Mouse (Mus musculus) c-Kit-positive CD71-positive TER-119-negative erythroid progenitor cells, embryonic 14.5 days (primary cell): Measurements from ENCODE around the gene Mgat5.

Experiments used
- DNase-seq: peaks from one replicate; pipeline ENCODE4 v3.0.0-alpha.2; 2013; ENCODE audit warnings: low read depth

Gene Mgat5

DNA sequence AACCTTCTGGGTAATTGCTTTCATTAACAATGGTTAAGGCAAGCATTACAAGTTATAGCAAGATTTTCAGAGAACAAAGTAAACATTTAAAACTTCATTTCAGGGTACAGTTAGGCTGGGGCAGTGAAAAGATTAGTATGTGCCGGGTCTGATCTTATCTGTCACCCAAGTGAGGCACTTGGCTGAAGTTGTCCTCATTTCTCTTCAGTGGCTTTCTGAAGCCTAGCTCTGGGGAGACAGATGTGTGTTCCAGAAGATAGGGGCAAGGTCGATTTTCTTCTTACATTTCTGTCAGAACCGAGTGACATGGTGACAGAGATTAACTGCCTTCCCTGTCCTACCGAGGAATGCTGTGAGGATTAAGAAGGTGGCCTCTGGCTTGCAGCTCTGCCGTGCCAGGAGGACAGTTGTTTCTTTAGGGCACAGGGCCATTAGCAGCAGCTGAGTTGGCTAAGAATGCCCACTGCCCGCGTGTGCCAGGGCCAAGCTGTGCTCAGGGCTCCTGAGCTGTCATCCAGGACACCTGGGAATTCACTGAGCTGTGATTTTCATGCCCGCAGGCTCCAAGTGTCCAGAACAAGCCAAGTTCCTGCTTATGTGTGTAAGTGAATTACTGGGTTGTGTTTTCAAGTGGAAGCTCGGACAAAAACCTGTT is 134.1 kb downstream of the Mgat5 start:
- DNase-seq = no peak

DNA sequence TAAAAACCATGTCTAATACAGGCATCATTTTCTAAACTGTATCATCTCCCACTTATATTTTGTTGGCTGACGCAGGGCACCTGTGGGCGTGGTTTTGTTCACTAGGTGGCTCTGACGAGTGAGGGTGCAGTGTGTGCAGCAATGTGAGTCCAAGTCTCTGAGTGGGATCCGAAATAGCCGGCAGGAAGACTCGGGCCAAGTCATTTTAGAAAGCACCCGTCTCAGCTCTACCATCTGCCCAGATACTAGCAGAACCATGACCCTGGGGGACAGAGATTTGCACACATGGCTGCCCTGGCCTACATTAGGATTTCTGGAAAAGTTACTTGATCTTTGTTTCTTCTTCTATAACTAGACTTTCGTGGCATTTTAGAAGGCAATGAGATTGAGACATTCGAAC is 135.5 kb downstream of the Mgat5 start:
- no peak for DNase-seq

DNA sequence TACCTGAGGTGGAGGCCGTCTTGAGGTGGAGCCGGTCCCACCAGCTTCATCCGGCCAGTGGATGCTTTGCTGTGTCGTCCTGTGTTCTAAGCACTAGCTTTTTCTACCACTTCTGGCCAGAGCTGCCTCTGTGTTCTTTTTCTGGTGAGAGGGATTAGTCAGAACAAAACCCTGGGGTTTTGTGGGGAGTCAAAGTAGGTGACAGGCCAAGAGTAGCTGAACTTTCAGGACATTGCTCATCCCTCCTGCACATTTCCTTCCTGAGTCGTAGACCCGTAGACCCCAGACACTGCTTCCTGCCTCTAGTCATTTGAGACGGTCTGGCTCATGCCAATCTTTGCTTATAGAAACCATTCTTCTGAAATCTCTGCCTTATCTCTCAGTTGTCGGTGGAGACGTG is 140.1 kb downstream of the Mgat5 start:
- DNase-seq = no peak

DNA sequence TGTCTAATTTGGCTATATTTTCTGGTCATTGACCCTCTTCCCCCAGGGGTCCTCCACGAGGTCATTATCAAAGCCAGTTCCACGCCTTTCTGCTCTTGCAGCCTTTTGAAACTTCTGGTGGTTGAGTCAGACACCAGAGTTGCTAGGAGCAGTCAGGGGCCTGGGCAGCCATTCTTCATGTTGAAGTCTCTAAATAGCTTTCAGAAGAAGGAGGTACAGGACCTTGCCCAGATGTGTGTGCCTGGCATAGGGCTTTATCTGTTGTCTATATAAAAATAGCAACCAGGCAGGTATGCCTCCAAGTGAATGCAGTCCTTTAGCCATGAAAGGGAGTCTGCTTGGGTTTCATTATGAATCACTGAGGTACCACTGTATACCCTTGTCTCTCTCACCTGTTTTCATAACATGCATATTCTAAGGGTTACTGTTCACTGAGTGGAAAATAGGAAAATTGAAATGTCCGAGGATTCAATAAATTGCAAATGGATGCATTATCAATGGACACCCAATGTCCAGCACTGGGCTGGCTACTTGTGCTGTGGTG is 141.9 kb downstream of the Mgat5 start:
- no peak for DNase-seq

DNA sequence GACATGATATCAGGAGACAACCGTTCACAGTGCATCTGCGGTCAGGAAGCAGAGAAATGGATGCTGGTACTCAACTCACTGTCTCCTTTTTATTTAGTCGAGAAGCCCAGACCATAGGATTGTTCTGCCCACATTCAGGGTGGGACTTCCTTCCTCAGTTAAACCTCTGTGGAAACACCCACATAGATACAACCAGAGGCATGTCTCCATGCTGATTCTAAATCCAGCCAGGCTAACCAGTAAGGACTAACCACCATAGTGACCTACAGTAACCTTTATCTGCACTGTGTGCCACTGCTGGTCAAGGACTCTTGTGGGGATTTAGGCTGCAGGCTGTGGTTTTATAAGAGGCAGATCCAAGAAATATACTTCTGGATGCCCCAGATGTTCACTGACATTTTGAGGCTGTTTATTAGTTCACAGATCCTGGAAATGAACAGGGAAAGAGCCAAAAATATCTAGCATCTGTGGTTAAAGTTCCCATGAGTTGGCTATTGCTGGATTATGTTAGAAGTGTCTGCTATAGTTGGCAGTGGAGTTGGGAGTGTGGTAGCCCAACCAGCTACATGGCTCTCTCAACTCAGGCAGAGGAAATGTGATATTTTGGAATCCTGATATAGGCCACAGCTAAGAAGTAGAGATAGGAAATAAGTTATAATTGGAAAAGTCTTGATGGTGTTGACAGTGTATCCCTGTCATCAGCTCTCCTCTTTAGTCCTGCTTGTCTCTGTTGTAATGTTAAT is 143.2 kb downstream of the Mgat5 start:
- no peak for DNase-seq

DNA sequence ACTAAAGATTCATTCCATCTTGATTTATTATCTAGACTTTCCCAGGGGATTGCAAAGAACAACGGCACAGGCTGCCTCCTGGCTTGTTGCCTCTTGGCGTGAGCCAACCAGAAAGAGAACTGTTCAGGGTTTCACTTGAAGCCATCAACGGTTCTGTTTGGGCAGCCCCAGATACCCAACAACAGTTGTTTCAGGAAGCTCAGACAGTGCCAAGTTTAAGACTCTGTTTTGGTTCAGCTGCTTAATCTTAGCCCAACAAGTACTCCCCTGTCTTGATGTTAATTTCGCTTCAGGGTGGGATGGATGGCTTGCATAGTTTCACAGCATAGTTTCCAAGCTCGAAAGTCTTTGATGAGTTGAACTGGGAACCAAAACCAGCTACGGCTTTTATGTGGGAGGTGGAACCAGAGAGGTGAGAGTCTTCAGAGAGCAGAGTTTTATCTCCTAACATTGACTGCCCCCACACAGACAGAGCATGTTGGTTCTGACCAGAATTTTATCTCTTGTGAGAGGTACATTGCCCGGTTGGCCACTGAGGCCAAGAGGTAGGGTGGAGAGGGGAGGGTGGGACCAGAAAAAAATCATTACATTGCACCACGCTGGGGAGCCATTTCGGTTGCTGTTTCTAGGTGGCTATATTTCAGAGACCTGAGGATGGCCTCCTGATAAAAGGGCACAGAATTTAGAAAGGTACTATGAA is 144.0 kb downstream of the Mgat5 start:
- no peak for DNase-seq

DNA sequence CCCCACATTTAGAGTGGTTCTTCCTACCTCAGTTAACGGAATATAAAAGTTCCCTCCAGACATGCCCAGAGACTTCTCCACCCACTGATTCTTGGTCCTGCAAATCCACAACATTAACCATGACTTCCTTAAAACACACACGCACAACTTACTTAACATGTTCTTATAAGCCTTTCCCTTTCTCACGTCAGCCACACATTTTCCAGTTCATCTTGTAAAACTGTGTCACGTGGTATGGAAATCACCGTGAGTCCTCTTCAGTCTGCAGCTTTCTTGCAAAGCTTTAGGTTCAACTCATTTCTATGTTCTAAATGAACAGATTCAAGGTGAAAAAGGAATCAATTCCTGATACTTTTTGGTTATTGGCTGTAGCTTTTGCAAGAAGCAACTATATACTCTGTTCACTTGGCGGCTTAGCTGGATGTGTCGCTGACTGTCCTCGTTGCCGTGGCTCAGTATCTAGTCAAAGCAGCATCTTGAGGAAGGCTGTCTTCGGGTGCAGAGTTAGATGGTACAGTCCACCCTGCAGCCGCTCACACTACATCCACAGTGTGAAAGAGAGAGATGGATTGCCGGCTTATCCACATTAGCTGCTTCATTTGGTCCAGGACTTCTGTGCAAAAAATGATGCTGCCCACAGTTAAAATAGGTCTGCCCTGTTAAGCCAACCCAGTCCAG is 146.7 kb downstream of the Mgat5 start:
- no peak for DNase-seq

DNA sequence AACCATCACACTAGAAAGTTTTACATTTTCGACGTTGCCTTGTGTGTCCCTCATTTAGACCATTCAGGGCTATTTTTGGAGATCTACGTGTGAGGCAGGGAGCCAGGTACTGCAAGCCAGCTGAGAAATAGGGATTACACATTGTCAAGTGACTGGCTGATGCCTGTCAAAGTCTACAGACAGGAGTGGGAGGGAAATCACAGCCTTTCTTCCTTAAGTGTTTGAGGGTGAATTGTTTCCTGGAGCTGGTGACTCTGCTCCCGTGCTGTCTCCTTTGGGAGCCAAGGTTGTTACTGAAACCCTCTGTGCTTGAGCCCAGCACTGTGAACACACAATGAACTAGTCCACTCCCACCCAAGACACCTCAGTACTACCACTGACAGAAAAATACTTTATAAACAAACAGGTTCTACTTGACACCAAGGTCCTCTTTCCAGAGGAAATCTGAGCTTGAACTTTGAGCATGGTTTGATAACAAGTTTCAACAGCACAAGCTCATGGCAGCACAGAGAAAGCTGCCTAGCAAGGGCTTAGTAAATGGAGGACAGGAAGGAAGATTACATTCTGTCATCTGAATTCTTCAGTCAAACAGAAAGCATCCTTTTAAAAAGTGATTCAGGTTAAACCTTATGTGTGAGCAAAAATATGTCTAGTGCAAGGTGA is 147.4 kb downstream of the Mgat5 start:
- DNase-seq = no peak

DNA sequence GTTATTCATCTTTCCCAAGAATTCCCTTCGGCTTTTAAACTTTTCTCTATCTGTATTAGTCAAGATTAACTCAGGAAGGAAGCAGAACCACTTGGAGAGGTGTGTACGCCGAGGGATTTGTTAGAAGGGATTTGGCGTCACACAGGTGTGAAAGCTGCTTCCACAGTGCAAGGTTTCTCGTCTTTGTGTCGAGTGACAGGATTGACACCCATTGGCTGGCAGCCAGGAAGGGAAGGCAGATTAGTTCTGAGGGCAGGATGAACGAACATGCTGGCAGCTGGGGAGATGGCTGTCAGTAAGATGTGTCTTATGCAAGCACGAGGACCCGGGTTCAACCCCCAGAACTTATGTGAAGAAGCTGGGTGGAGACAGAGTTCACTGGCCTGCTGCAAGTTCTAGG is 148.6 kb downstream of the Mgat5 start:
- no peak for DNase-seq

DNA sequence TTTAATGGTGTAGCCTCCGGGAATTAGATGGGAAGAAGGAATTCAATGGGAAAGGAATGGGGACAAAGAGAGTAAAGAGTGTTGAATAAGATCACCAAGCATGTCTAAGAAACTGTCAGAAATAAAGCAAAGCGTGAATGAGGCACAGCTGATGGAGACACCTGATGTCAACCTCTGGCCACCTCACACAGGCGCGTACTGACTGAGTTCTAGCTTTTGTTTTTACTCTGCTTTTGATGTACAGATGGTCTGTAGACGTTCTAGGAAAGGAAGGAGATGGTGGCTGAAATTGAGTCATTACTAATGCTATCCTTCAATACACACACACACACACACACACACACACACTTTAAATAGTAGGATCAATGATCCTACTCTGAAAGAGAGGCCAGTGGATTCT is 149.3 kb downstream of the Mgat5 start:
- no peak for DNase-seq

DNA sequence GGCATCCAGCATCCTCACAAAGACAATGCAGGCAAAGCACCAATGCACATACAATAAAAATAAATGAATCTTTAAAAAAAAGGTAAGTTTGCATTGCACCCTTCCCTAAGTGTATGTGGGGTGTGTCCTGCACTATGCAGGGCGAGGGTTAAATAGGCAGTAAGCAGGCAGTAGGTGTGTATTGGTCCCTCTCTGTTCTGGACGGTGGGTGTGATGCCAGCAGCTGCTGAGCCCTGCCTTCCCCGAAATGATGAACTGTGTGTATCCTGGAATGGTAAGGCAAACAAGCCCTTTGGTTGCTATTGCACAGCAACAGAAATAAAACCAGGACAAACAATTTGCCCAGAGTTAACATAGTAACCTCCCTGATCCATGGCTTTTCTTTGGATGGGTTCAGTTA is 150.2 kb downstream of the Mgat5 start:
- DNase-seq = no peak

DNA sequence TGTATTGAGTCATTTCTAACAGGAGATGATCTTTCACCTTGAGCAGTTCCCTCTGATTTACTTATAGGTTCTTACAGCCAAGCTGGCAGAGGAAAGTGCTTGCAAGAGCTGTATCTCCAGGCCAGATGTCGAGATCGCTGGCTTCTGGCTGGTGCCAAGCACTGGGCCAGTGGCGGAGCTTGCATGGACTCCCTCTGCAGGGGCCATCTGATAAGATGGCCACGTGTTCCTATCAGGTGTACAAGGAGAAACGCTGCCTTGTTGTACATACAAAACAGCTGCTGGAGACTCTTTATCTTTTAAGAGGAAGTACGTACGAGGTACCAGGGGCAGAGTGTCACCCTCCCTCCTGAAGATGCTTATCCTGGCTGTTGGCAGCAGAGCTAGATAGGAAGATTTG is 158.8 kb downstream of the Mgat5 start:
- DNase-seq = no peak

DNA sequence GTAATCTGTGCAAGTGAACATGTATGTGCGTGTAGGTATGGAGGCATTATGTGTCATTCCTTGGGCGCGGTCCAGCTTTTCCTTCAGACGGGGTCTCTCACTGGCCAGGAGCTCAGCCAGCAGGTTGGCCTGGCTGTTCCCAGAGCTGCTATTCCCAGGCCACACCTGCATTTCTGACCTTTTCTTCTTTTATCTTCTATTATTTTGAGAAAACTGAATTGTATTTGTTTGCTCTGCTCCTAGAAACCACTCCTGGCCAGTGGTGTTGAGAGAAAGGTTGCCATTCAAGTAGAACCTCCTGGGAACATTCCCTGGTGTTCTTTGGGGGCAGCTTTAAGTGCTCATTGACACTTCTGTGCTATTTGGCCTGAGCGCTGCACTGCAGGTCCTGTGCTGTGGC is 160.9 kb downstream of the Mgat5 start:
- DNase-seq = no peak

DNA sequence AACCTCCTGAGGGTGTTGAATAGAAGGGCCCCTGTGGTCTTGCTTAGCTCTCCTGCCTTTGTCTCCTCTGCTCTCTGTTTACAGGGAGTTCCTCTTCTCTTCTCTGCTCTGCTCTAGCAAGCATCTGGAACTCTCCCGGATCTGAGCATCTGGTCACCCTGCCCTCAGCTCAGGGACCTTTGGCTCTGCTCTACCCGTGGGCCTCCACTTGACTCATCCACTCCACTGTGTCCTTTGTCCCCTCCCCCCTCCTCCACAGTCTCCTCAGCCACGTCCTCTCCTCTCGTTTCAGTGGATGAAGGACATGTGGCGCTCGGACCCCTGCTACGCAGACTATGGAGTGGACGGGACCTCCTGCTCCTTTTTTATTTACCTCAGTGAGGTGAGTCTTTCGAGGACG is 161.3 kb downstream of the Mgat5 start:
- no peak for DNase-seq

DNA sequence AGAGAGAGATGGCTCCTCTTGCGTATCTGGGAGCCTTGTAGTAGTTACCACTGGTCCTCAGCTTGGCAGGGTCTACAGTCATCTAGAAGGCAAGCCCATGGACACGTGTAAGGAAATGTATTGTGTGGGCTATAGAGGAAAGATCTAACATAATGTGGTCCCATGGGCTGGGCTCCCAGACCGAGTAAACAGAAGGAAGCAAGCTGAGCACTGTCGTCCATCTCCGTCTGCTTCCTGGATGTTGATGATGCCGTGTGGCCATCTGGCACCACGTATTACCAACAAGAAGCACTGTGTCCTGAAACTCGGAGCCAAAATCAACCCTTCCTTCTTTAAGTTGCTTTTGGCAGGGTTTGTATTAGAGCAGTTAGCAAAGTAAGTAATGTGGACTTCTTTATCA is 163.7 kb downstream of the Mgat5 start:
- no peak for DNase-seq

DNA sequence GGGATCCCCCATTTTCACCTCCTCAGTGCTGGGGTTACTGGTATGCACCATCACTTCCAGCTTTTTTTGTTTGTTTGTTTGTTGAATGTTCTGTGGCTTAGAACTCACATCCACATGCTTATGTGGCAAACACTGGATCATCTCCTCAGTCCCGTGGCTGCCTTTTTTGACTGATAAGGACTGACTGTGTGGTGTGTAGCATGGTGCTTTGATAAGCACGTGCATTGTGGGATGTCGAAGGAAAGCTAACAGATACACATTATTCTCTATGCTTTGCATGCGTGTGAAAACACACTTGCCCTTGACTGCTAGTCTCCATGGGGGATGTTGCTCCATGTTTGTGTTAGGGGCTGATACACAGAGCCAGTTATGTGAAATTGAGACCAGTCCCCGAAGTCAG is 164.7 kb downstream of the Mgat5 start:
- no peak for DNase-seq

DNA sequence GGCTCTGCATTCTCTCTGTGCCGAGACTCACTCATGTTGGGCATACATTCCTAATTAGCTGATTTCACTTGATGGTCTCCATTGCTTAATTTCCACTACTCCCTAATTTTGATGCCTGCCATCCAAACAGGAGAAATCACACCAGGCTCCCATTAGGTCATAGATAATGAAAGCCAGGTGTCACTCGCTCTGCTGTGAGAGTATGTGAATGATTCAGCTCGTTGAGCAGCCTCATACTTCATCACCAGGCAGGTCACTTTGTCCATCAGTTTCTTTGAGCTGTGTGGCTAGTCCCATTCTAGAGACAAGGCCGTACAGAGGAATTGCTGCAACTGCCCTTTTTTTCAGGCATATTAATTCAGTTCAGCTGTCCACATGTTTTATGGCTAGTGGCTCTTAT is 167.3 kb downstream of the Mgat5 start:
- no peak for DNase-seq

DNA sequence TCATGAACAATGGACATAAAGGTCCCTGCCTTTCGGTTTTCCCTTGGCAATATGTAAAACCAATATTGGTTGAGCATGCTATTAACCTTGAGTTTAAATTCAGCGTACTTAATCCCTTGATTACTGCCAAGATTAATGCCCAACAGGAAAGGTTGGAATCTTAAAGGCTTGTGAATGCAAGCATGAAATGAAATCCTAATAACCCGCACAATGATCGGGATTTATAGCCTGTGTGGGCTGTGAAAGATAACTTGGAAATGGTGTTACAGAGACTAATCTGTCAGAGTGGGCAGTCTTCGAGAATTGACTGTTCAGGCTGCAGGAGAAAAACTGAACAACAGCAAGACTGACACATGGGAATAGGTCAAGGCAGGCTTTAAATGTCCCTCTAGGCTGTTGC is 168.7 kb downstream of the Mgat5 start:
- DNase-seq = no peak

DNA sequence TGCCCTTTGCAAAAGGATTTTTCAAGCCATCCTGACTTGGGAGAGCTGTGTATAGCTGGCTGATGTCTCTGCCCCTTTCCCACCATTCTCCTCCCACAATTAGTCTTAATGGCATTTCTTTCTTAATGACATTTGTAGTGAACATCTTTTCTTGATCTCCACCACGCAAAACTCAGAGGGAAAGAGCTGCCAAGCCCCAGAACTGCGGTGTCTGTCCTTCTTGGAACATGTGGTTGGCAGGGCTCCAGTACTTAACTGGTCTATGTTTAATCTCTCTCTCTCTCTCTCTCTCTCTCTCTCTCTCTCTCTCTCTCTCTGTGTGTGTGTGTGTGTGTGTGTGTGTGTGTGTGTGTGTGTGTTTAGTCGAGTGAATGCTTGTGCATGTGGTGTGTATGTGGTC is 169.3 kb downstream of the Mgat5 start:
- DNase-seq = no peak

DNA sequence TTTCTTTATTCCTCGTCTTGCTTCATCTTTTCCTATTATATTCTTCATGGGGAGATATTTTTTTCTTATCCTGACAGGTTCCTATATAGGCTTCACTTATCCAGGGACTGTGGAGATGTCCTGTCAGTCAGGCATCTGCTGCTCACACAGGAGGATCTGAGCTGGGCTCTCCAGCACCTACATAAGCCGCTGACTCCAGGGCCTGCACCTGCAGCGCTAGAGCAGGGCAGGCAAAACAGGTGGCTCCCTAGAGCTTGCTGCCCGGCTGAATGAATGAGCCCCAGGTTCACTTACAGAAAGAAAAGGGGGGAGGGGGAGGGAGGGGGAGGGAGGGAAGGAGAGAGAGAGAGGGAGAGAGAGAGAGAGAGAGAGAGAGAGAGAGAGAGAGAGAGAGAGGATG is 175.3 kb downstream of the Mgat5 start:
- DNase-seq = no peak

DNA sequence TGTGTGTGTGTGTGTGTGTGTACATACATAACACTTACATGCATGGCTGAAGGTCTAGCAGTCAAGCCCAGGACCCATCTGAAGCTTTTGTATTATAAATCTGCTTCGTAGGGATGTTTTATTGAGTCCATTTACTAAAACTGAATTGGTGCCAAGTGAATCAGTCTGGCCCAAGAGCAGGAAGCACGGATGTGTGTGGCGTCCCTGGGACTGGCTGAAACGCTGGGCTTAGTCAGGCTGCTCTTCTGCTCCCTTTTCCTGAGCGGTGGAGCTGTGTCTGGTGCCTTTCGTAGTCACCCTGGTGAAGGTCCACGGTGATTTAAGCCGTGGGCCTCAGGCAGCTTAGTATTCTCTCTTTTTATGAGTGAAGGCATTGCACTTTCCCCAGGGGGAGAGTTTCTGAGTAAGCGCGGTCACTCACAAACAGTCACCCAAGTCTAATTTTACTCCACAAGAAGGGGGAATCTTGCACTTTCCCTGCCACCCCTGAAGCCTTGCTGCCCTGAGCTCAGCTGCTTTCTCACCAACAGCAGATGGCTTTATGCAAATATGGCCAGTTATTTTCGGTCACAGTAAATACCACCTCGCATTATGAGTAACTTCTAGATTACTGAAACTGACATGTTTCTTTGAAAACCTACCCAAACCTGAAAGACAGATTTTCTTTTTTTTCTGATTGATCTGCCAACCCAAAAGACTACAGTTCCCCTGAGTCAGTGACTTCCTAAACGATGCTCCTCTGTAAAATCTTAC is 176.1 kb downstream of the Mgat5 start:
- no peak for DNase-seq
